Mouse (Mus musculus) hindbrain, embryonic 14.5 days (tissue): ENCODE measurements around the gene Plxdc1. TPM values are rescaled to one million over a fixed set of nuclear protein-coding genes. Genes with fewer than 3 reads are reported as not detected.

ENCODE experiments used
- ATAC-seq: fragments of 200-750 bp; cut with Nextera tagmentation; 2 replicates; pipeline ENCODE4 v1.8.0; 2017; ENCODE audit warnings: moderate number of reproducible peaks, mild to moderate bottlenecking, moderate TSS enrichment, moderate library complexity; ENCODE audit not compliant: low FRiP score
- DNase-seq: peaks from one replicate; pipeline ENCODE4 v3.0.0-alpha.2; 2015; ENCODE audit warnings: low spot score
- H3K27ac ChIP-seq: fragments of 300-500 bp; sonication (generic); 2 replicates; pipeline ENCODE4 v1.5.1; 2014; ENCODE audit warnings: mild to moderate bottlenecking, moderate library complexity
- H3K27me3 ChIP-seq: fragments of 300-500 bp; sonication (generic); 2 replicates; pipeline ENCODE4 v1.6.1; 2014; ENCODE audit warnings: mild to moderate bottlenecking, low read length, mixed read lengths; ENCODE audit not compliant: control insufficient read depth, insufficient read depth
- H3K36me3 ChIP-seq: fragments of 300-500 bp; sonication (generic); replicated peaks from 2 replicates; pipeline ENCODE4 v1.6.1; 2014; ENCODE audit not compliant: control insufficient read depth, insufficient read depth
- H3K4me1 ChIP-seq: fragments of 300-500 bp; sonication (generic); replicated peaks from 2 replicates; pipeline ENCODE4 v1.6.1; 2014; ENCODE audit warnings: antibody characterized with exemption, low read length, mixed read lengths; ENCODE audit not compliant: control insufficient read depth, insufficient read depth
- H3K4me2 ChIP-seq: fragments of 300-500 bp; sonication (generic); replicated peaks from 2 replicates; pipeline ENCODE4 v1.6.1; 2014; ENCODE audit warnings: mild to moderate bottlenecking, moderate library complexity
- H3K4me3 ChIP-seq: fragments of 300-500 bp; sonication (generic); replicated peaks from 2 replicates; pipeline ENCODE4 v1.5.1; 2014; ENCODE audit warnings: mild to moderate bottlenecking, low read length
- H3K9ac ChIP-seq: fragments of 300-500 bp; sonication (generic); 2 replicates; pipeline ENCODE4 v1.6.1; 2014
- H3K9me3 ChIP-seq: fragments of 300-500 bp; sonication (generic); 2 replicates; pipeline ENCODE4 v1.6.1; 2016; ENCODE audit warnings: low read length; ENCODE audit not compliant: control insufficient read depth
- WGBS: fragments of 180-500 bp; shearing (Covaris S2); extraction: QIAGEN DNeasy Blood & Tissue Kit; methylation state at CpG from one replicate; pipeline ENCODE4 v1.1.7; 2014; 5-methylcytosine and 5-hydroxymethylcytosine counted together
- polyA plus RNA-seq: library from polyadenylated mRNA; unstranded; fragments of >200 nt; fragmentation: Nextera tagmentation; extraction: Ambion mirVana; gene quantifications from 2 replicates; pipeline ENCODE4 v1.2.1, GENCODE M21; 2014

Gene Plxdc1
- polyA plus RNA-seq, 1 experiment from 2014 or later, result 0.90 TPM

DNA sequence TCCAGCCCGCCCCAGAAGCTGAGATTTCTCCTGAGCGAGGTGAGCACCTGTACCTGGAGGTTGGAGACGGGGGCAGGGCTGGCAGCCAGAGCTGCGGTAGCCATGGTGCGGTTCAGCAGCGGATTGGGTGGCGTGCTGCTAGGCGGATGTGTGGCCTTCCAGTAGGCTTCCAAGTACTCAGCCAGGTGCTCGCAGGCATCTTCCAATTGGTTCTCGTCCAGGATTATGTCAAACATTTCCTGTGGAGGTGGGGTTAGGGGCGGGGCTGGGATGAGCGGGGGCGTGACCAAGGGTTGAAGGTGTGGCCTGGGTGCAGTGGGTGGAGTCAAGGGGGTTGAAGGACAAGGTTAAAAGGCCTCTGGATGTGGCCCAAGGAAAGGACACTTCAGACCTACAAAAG lies 18.8 kb upstream of the Plxdc1 start:
- DNase-seq (no peak), ATAC-seq (no peak)
- H3K36me3 ChIP-seq, result peaks cover 73% of the 10 kb centered on the region

DNA sequence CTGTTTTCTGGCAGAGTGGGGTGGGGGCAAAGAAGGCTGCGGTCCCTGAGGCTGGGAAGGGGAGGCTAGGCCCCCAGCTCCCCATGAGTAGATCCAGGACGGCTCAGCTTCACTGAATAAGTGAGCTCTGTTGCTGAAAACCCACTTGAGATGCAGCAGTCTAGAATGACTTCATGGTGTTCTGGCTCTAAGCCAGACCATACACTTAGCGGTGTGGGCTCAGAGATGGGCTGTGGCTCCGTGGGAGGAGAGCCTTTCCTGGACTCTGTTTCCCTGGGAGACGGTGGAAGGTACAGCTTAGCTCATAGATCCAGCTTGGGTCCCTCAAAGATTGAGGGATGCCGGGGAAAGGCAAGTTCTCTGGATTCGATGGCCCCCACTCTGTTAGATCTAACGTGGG lies 17.9 kb upstream of the Plxdc1 start:
- no peak for DNase-seq
- Histone ChIP-seq H3K4me2 (no peak overlapping the region), H3K36me3 (peaks cover 64% of the 10 kb centered on the region), H3K4me3 (no peak overlapping the region), H3K4me1 (no peaks in the 10 kb centered on the region), H3K27me3 (no peaks in the 10 kb centered on the region), H3K27ac (no peak overlapping the region), H3K9me3 (no peaks in the 10 kb centered on the region), H3K9ac (no peak overlapping the region)
- no peak for ATAC-seq
- WGBS, result 69% methylated on average over 8 of the region's 8 CpGs

More for the DNA sequence above, 18.8 kb upstream of the Plxdc1 start:
- no peak overlapping the region for H3K9ac ChIP-seq
- 52% methylated on average over 13 of the region's 13 CpGs for WGBS
- no peaks in the 10 kb centered on the region for H3K9me3 ChIP-seq
- H3K27ac ChIP-seq, result no peak overlapping the region
- H3K4me3 ChIP-seq, result no peak overlapping the region
- H3K27me3 ChIP-seq, result no peaks in the 10 kb centered on the region
- H3K4me1 ChIP-seq, result no peaks in the 10 kb centered on the region
- no peak overlapping the region for H3K4me2 ChIP-seq

DNA sequence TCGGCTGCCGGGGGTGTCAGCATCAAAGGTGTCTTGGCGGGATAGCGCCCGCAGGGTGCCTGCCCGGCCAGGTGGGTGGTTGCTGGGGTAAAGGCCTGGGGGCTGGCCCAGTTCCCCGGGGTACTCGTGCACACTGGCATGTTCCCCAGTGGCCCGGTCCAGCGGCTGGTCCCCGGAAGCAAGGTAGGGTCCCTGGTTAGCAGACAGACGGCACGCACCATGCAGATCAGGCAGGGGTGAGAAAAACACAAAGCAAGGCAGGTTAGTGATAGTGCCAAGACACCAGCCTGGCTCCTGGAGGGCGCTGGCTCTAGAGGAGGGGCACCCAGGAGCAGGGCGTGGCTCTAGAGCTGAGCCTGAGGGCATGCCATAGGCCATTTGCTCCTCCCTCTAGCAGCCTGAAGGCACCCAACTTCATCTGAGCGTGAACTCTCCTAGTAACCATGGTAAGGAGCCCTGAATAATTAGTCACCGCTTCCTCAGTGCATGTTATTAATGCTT lies 17.0 kb upstream of the Plxdc1 start:
- H3K9me3 ChIP-seq, result no peaks in the 10 kb centered on the region
- no peaks in the 10 kb centered on the region for H3K4me1 ChIP-seq
- H3K27ac ChIP-seq, result no peak overlapping the region
- ATAC-seq (no peak), DNase-seq (no peak)
- no peak overlapping the region for H3K4me2 ChIP-seq
- WGBS, result 37% methylated on average over 17 of the region's 17 CpGs
- no peak overlapping the region for H3K9ac ChIP-seq
- no peak overlapping the region for H3K4me3 ChIP-seq
- peaks cover 55% of the 10 kb centered on the region for H3K36me3 ChIP-seq
- H3K27me3 ChIP-seq, result no peaks in the 10 kb centered on the region

DNA sequence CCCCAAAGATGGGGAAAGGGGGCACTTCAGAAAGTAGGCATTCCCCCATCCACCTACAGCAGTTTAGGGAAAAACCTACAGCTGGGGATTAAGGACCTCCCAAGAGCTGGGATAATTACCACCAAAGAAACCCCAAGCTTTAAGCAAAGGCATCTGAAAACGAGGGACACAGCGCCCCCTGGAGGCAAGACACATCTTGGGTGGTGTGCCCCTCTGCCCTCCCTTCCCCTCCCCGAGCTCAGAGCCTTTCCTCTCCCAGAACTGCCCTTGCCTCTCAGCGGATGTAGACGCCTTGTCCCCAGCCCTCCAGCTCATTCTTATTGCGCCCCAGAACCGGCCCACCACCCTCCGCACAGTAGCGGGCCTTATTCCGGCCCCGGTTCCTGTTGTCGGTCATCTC lies 16.4 kb upstream of the Plxdc1 start:
- no peak for ATAC-seq
- H3K4me2 ChIP-seq, result no peak overlapping the region; the same call in 1 of the 2 replicates

DNA sequence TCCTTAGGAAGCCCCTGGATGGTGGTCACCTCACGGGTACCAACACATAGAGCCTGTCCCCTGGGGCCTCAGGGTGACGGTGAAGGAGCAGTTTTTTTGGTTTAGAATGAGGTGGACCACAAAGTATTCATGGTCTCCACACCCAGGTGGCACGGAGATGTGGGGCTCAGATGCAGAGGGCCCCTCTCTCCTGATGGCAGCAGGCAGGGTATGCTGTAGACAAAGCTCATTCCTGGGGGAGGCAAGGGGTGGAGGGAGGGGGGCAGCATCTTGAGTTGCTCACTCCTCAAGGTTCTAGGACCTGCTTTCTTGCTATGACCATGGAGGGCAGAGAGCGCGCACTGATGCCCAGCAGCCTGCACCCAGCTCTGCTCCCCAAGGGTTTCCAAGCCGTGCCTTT lies 15.7 kb upstream of the Plxdc1 start:
- WGBS, result 55% methylated on average over 6 of the region's 6 CpGs
- no peak overlapping the region for H3K4me2 ChIP-seq
- H3K27me3 ChIP-seq, result no peaks in the 10 kb centered on the region
- no peaks in the 10 kb centered on the region for H3K9me3 ChIP-seq
- H3K9ac ChIP-seq, result no peak overlapping the region
- ATAC-seq (no peak), DNase-seq (no peak)
- no peak overlapping the region for H3K4me3 ChIP-seq
- no peaks in the 10 kb centered on the region for H3K4me1 ChIP-seq
- H3K36me3 ChIP-seq, result peaks cover 42% of the 10 kb centered on the region
- H3K27ac ChIP-seq, result no peak overlapping the region

More for the DNA sequence above, 16.4 kb upstream of the Plxdc1 start:
- Histone ChIP-seq H3K4me3 (no peak overlapping the region), H3K9me3 (no peaks in the 10 kb centered on the region), H3K4me1 (no peaks in the 10 kb centered on the region), H3K36me3 (peaks cover 49% of the 10 kb centered on the region), H3K27ac (no peak overlapping the region), H3K27me3 (no peaks in the 10 kb centered on the region), H3K9ac (no peak overlapping the region)
- WGBS, result 12% methylated on average over 12 of the region's 12 CpGs
- peak; percentile 79 for DNase-seq

DNA sequence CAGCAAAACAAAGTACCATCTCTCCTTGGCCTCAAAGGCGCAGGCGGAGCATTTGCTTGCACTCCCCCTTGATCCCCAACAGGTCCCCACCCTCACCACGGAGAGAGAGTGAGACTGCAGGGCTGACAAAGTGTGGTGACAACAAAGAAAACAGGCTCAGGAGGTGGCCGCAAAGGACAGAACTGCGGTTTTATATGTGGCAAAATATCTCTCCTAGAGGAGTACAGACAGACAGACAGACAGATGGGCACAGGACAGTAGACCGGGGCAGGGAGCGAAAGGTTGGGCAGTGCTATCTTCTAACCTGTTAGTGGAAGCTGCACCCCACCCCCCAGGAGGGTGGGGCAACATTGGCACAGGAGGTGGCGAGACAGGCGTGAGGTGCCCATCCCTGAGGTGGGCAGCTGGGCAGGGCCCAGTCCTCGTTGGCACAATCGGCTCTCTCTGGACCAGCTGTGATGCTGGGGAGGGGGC lies 15.1 kb upstream of the Plxdc1 start:
- no peaks in the 10 kb centered on the region for H3K4me1 ChIP-seq
- H3K4me2 ChIP-seq, result no peak overlapping the region
- peaks cover 36% of the 10 kb centered on the region for H3K36me3 ChIP-seq
- no peak overlapping the region for H3K4me3 ChIP-seq
- H3K9ac ChIP-seq, result no peak overlapping the region
- DNase-seq, result no peak
- H3K27me3 ChIP-seq, result no peaks in the 10 kb centered on the region
- 45% methylated on average over 11 of the region's 11 CpGs for WGBS
- ATAC-seq, result no peak
- H3K27ac ChIP-seq, result no peak overlapping the region
- H3K9me3 ChIP-seq, result no peaks in the 10 kb centered on the region

DNA sequence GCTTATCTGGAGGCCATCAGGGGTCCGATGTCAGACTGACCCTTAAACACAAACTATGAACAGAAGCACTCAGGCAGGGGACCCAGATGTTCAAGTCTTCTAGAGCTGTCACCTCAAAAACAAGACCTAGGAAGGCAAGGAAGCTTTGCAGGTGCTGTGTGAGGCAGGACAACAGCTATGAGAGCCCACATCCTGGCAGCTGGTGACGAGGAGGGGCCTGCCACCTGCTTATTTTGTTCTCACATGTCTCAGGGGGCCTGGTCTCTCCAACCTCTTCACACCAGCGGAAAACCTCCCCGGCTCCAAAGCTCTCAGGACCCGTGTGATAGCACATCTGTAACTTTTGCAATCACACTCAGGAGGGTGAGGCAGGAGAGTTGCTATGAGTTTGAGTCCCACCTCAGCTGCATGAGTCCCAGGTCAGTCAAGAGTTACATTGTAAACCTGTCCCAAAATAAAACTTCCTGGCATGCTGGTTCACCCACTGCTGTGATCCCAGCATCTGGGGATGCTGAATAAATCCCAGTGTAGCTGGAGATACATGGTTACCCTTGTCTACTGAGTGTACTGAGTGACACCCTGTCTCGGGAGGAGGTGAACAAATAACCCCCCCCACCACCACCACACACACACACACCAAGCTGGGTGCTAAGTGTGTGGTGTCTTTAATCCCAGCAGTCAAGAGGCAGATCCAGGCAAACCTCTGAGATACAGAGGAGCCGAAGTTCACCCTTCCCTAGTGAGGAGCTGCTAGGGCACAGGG lies 14.3 kb upstream of the Plxdc1 start:
- Histone ChIP-seq H3K9ac (no peak overlapping the region), H3K36me3 (peaks cover 29% of the 10 kb centered on the region), H3K9me3 (no peaks in the 10 kb centered on the region), H3K4me1 (0 out of 2 replicates have a peak, but pooled peaks cover 3% of the 10 kb centered on the region), H3K4me3 (no peak overlapping the region), H3K27ac (no peak overlapping the region), H3K4me2 (no peak overlapping the region), H3K27me3 (no peaks in the 10 kb centered on the region)
- 48% methylated on average over 7 of the region's 7 CpGs for WGBS
- ATAC-seq (no peak), DNase-seq (no peak)

DNA sequence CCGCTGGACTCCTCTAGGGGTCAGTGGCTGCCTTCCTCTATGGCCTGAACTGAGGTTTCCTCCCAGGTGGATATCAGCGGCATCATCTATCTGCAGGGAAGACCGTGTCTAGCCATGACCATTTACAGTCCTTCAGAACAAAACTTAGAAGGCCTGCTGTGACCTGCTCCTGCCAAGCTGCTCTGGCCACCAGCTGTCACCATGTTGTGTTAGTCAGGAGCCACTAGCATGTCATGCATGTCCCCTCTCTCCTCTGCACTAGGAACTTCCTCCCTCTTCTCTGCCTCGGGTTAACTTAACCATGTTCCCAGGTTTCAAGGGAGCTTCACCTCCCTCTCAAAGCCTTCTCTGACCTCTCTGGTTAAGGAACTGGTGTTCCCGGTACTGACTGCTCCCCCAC lies 13.5 kb upstream of the Plxdc1 start:
- Histone ChIP-seq H3K36me3 (peaks cover 21% of the 10 kb centered on the region), H3K27me3 (0 out of 2 replicates have a peak, but pooled peaks cover 2% of the 10 kb centered on the region), H3K9me3 (no peaks in the 10 kb centered on the region), H3K4me3 (no peak overlapping the region), H3K4me1 (peaks cover 11% of the 10 kb centered on the region), H3K9ac (no peak overlapping the region), H3K4me2 (no peak overlapping the region), H3K27ac (no peak overlapping the region)
- DNase-seq (no peak), ATAC-seq (no peak)
- 69% methylated on average over 5 of the region's 5 CpGs for WGBS

DNA sequence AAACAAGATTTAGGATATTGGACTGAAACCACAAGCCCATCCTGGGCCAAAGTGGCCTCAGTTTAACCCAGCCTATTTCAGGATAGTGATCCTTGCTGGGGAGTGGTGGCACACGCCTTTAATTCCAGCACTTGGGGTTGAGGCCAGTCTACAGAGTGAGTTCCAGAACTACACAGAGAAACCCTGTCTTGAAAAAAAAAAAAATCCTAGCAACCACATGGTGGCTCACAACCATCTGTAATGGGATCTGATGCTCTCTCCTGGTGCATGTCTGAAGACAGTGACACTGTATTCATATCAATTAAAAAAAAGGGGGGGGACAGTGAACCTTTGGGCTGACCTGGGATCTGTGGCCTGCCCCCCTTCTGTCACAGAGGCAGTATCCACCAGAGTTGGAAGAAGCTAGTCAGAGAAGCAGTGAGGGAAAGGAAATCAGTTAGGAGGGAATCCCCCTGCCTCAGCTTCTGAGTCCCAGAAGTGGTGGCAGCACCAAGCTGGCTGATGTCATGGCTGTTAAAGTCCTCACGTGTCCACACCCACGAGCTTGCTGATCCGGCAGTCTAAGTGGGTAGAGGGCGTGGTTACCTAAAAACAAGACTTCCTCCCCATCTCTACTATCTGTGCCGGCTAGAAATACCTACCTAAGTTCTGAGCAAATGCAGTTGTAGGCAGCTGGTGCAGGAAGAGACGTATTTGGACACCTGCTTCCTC lies 12.8 kb upstream of the Plxdc1 start:
- H3K9ac ChIP-seq, result no peak overlapping the region
- no peak overlapping the region for H3K4me2 ChIP-seq
- peaks cover 14% of the 10 kb centered on the region for H3K4me1 ChIP-seq
- no peak overlapping the region for H3K27ac ChIP-seq
- peaks cover 18% of the 10 kb centered on the region for H3K36me3 ChIP-seq
- H3K9me3 ChIP-seq, result no peaks in the 10 kb centered on the region
- no peak overlapping the region for H3K4me3 ChIP-seq
- 0 out of 2 replicates have a peak, but pooled peaks cover 9% of the 10 kb centered on the region for H3K27me3 ChIP-seq
- DNase-seq, result no peak
- WGBS, result 69% methylated on average over 7 of the region's 7 CpGs
- no peak for ATAC-seq
